Mouse (Mus musculus) cortical plate, adult 2 months (tissue): Measurements from ENCODE around the gene Sall1. TPM values are rescaled to one million over a fixed set of nuclear protein-coding genes. Genes with fewer than 3 reads are reported as not detected.

ENCODE experiments used
- H3K27ac ChIP-seq: fragments of 200-500 bp; 2 replicates; pipeline ENCODE4 v1.5.1; 2012; ENCODE audit warnings: low read length, control low read depth, inconsistent platforms; ENCODE audit not compliant: insufficient read depth
- H3K4me1 ChIP-seq: fragments of 200-500 bp; 2 replicates; pipeline ENCODE4 v1.6.1; 2011; ENCODE audit warnings: low read length; ENCODE audit not compliant: control insufficient read depth, insufficient read depth
- H3K4me3 ChIP-seq: fragments of 200-500 bp; 2 replicates; pipeline ENCODE4 v1.5.1; 2011; ENCODE audit warnings: mild to moderate bottlenecking, low read length, control low read depth; ENCODE audit not compliant: insufficient read depth
- CTCF ChIP-seq: fragments of 200-500 bp; IDR thresholded peaks from 2 replicates; pipeline ENCODE4 v1.5.1; 2011; ENCODE audit warnings: mild to moderate bottlenecking, control low read depth, low read length; ENCODE audit not compliant: insufficient read depth; ENCODE audit errors: extremely low read depth
- POLR2A ChIP-seq: fragments of 200-500 bp; IDR thresholded peaks from 2 replicates; pipeline ENCODE4 v1.6.1; 2011; ENCODE audit warnings: mild to moderate bottlenecking, low read length, control low read depth; ENCODE audit not compliant: insufficient read depth; ENCODE audit errors: extremely low read depth
- polyA plus RNA-seq: library from polyadenylated mRNA; depleted of rRNA; stranded (reverse); fragments of >200 nt; gene quantifications from 2 replicates; pipeline ENCODE4 v1.2.3, GENCODE M21; 2012

Sall1 gene
- polyA plus RNA-seq, 1 experiment, result 12.5 TPM

DNA sequence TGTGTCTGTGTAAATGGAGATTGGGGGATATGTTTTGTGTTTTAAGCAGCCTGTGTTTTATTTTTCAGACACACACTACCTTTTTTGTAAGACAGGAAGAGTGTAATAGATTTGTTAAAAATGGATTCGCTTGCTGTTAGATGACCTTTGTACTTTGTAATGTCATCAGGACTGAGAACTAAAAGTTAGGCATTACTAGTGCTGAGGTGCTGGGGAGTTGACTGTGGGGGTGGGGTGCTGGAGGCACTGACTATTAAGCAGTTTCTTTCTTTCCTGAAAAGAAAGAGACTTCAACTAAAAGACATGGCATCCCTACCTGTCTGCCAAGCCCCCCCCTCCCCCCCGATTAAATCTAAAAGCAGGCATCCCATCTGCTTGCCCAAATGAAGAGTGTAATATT lies 39.9 kb downstream of the Sall1 start:
- H3K4me1 ChIP-seq, result no peaks in the 10 kb centered on the region
- H3K27ac ChIP-seq, result no peak overlapping the region
- no peak overlapping the region for H3K4me3 ChIP-seq
- no peak for TF ChIP-seq POLR2A
- TF ChIP-seq CTCF, result no peak

DNA sequence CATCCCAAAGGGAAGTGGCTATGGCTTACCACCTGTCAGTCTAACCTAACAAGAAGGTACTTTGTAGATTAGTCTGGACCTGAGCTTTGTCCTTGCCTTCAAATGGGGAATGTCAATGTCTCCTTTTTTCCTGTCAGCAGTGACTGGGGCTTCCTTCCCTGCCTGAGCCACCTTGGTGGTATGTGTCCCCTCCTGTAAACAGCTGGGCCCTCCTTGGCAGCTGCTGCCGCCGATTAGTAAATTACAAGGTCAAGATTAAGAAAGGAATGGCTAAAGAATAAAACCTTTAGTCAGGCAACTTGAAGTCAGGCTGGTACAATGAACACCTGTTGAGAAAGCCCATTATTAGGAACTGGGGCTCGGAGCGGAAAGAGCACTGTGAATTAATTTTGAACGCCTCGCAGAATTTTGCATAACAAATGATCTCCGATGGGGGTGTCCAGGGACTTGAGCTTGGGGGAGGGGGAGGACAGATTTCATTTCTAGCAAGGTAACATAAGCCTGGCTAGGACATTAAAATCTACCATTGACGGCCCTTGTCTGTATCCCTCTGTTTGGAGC lies 40.5 kb downstream of the Sall1 start:
- no peak overlapping the region for H3K4me3 ChIP-seq
- no peak for TF ChIP-seq CTCF
- no peak for TF ChIP-seq POLR2A
- no peak overlapping the region for H3K27ac ChIP-seq
- no peaks in the 10 kb centered on the region for H3K4me1 ChIP-seq

DNA sequence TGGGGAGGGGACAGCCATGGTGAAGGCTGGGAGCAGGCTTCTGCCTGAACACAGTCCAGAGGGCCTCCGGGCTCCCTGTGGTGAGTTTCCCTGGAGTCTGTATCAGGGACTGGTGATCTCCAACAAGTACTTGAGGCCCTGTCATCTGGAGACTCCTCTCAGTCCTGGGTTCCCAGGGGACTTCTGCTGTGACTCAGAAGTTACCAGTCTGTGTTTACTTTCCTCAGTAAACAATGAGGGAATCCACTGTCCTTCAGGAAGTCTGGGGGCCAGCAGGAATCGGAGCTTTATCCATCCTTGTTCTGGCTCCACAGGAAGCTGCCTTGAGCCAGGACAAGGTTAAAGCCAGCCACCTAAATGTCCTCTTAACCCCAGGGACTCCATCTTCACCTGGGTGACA lies 41.8 kb downstream of the Sall1 start:
- Histone ChIP-seq H3K27ac (no peak overlapping the region), H3K4me1 (no peaks in the 10 kb centered on the region), H3K4me3 (no peak overlapping the region)
- TF ChIP-seq CTCF, result no peak
- TF ChIP-seq POLR2A, result no peak

DNA sequence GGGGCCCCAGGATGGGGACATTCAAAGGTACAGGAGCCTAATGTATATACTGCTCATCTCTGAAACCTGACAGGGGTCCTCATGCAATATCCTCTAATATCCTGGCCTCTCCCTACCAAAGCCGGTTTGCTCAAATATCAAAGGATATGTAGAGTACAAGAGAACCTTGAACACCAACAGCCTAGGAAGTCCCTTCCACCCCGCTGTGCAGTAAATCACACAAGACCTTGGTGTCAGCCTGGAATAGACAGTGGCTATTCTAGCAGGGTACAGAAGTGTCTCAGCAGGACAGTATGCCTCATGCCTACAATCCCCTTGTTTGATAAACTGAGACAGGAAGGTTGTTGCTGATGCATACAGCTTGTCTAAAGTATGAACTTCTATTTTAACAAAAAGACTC lies 46.7 kb downstream of the Sall1 start:
- TF ChIP-seq POLR2A (no peak), CTCF (no peak)
- no peak overlapping the region for H3K27ac ChIP-seq
- no peak overlapping the region for H3K4me3 ChIP-seq
- H3K4me1 ChIP-seq, result no peaks in the 10 kb centered on the region

DNA sequence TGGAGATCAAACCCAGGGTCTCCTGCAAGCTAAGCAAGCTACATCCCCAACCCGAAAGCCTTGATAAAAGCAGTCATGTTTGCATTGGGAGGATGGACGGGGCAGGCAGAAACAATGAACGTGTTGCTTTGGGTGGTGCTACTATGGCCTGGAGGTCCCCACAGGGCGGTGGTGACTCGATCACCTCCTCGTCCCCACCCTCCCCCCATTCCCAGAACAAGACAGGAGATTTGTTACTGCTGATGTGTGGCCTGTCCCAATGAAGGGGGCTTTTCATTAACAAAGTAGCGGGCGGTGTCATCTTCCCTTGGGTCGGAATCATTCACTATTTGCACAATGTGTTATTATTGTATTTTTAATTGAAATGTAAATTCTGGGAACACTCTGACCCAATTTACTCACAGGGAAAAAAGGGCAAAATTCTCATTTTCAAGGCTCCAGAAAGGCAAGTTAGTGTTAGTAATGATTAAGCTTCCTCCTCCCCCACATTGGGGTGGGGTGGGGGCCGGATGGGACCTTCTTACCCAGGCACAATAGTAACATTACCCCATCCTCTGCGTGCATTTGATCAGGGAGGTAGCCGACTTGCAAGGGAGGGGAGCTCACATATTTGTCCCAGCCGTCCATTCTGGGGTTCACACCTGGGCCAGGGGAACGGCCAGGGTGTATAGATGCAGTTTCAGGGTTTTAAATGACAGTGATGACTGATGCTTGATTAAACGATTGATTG lies 52.0 kb downstream of the Sall1 start:
- no peaks in the 10 kb centered on the region for H3K4me1 ChIP-seq
- H3K4me3 ChIP-seq, result no peak overlapping the region
- H3K27ac ChIP-seq, result no peak overlapping the region
- no peak for TF ChIP-seq POLR2A
- TF ChIP-seq CTCF, result no peak

DNA sequence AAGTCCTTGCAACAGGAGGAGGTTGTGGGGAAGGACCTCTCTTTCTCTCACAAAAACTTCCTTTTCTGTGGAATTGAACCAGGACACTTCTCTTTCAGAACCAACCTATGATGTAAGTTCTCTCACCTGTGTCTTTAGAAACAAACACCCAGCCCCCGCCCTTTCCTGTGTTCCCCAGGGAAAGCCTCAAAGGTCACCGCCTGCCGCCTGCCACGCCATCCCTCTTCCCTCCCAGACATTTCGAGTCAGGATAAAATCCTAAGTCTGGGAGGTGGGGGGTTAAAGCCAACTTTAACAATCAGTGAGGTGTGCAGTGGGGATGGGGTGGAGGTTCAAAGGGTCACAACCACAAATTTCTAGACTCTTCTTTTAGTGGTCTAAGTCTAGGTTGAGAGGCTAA lies 52.8 kb downstream of the Sall1 start:
- Histone ChIP-seq H3K4me3 (no peak overlapping the region), H3K27ac (no peak overlapping the region), H3K4me1 (no peaks in the 10 kb centered on the region)
- TF ChIP-seq CTCF (no peak), POLR2A (no peak)

DNA sequence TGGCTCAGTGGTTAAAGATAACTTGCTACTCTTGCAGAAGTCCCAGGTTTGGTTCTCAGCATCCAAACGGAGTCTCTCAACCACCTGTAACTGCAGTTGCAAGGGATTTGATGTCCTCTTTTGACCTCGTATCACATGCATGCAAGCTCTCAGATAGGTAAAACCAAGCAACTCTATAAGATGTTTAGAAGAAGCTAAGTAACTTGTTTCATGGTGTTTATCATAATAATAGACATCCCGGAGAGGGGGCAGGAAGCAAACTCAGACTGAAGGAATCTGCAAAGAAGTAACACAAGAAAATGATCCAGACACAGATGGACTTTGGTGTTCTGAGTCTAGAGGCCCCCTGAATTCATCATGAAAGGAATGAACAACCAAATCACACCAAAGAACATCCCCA lies 55.0 kb downstream of the Sall1 start:
- TF ChIP-seq CTCF, result no peak
- no peak for TF ChIP-seq POLR2A
- H3K4me1 ChIP-seq, result no peaks in the 10 kb centered on the region
- no peak overlapping the region for H3K4me3 ChIP-seq
- no peak overlapping the region for H3K27ac ChIP-seq

DNA sequence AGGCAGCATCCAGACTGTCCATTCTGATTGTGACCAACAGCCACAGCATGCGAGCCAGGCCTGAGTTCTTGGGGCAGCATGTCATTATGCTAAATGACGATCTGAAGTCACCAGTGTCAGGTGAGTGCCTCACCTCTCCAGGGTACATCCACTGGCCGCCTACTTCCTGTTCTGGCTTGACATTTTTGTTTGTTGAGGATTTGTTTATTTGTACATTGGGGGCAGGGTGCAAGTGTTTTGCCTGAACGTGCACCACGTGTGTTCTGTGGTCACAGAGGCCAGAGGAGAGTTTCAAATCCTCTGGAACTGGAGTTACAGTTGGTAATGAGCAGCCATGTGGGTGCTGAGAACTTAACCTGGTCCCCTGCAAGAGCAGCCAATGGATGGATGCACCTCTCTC lies 60.5 kb downstream of the Sall1 start:
- TF ChIP-seq CTCF (no peak), POLR2A (no peak)
- Histone ChIP-seq H3K27ac (no peak overlapping the region), H3K4me1 (no peaks in the 10 kb centered on the region), H3K4me3 (no peak overlapping the region)
